Mouse (Mus musculus) kidney, adult 2 months (tissue): Measurements from ENCODE around the gene Doc2b.

Experiments
- CTCF ChIP-seq: fragments of 200-500 bp; conservative IDR thresholded peaks from 2 replicates; pipeline ENCODE4 v1.5.1; 2011; ENCODE audit warnings: low read depth, mild to moderate bottlenecking, control low read depth, low read length, moderate library complexity, mixed read lengths; ENCODE audit not compliant: insufficient read depth, insufficient read length
- POLR2A ChIP-seq: fragments of 200-500 bp; IDR thresholded peaks from one replicate; pipeline ENCODE4 v1.6.1; 2011; ENCODE audit warnings: low read depth, low read length, control low read depth

- TF ChIP-seq POLR2A = no peak
- TF ChIP-seq CTCF = no peak
Observed at GRCm38 (mm10) chr11:75827414-75827813, 31.6 kb upstream of the Doc2b start.
